Mouse (Mus musculus) T-cell, adult 2 months (primary cell): Measurements from ENCODE around the gene 4931440F15Rik.
"Not testable (repeated sequence)": the region's sequence is repeated elsewhere in the genome, so short reads cannot be mapped to it uniquely, and the experiment has no call there.

ENCODE experiments used
- DNase-seq: peaks from one replicate; pipeline ENCODE4 v3.0.0; 2022; ENCODE audit warnings: low spot score

Gene 4931440F15Rik

DNA sequence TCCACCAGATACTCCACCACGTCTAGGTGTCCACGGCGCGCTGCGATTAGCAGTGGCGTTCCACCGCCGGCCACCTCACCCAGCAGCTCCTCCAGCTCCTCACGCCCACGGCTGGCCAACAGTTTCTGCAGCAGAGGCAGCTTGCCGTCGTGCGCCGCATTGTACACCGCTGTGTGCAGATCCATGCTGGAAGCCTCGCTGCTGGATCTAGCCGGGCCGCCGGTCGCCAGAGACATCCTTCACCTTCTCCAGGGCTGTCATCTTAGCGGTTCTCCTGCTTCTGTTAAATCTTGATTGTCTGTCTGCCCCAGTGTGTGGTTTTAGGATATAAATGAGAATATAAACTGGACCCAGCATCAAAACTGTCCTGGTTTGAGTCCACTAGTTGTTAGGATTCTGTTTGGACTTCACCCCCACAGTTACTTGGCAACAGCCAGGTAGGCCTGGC is at the start of gene 4931440F15Rik:
Gene 4931440F15Rik, minus strand, starts transcription at position 398 of the 448 bp plus-strand sequence.
- not testable (repeated sequence) for DNase-seq

DNA sequence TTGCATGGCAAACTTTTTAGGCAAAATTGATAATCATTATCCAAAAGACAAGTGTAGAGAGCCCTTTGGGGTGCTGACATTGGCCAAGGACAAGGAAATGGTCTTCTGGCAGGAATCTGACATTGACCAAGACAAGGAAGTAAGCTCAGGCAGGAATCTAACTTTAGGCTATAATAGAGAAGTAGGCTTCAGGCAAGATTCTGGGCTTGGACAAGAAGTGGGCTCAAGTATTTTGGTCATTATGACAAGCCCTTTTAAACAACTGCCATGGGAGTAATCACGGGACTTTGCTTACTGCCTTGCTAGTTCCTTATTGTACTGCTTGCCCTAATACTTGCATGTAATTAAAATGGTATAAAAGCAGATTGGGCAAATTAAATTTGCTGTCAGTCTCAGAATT is 49.3 kb upstream of the 4931440F15Rik start:
- DNase-seq: not testable (repeated sequence)

DNA sequence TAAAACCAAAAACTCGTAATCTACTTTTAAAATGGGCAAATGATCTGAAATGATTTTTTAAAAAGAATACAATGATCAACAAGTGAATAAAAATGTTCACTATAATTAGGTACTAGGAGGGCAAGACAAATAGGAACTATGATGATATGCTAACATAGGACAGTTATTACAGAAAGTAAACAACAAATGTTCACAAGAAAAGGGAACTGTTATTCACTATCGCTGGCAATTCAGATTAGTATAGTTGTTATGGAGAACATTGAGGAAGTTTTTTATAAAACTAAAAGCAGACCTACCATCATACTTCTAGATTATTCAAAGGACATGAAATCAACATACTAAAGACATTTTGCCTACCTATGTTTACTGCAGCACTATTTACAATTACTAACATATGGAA is 44.7 kb upstream of the 4931440F15Rik start:
- no peak for DNase-seq

DNA sequence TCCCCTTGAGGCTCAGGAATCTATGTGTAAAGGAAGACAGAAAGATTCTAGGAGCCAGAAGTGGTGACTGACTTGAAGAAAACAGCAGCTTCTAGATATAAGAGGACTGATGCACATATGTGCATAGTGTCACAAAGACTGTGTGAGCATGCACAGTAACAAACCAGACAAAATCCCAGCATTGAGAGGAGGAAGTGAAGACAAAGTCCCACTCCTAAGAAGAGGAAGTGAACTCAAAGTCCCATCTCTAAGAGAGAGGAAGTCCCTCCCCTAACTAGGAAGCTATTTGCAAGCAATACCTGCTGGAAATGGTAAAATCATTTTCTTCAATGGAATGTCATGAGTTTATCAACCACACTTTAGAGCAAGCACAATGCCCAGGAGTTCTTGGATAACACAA is 38.8 kb upstream of the 4931440F15Rik start:
- DNase-seq: no peak

DNA sequence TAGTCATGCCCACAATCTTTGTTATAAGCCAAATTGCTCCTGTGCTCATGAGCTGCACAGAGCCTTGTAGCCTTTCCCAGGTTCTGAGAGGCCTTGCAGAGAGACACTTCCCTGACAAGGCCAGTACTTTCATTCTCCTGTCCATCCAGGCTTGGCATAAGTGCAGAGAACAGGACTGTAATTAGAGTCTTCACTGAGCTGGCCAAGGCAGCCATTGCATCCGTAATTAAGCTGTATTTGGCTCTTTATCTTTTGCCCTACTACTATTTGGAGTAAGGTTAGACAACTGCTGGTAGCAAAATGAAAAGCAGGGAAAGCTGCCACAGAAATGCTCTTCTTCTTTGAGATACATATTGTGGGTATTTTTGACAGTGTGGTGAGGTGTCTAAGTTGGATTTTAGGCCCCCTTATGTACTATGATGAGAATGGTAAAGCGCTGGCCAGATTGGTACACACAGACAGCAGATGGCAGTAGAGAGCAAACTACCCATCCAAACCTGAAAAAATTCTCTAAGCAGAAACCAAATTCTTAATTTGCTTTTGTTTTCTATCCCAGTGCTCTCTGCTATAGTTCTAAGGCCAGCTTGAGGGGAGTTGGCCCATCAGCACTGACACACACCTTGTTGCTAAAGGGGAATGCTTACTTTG is 36.4 kb upstream of the 4931440F15Rik start:
- no peak for DNase-seq

DNA sequence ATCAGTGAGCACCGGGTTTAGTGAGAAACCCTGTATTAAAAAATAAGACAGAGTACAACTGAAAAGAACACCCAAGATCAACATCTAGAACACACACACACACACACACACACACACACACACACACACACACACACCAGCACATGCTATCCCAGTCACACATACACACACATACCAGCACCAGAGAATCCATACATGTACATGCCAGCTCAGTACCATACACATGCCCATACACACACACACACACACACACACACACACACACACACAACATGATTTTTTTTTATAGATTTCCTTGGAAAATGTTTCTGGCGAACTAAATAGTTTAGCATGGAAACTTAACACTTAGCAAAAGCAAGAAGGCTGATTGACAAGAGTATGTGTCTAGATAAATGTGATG is 35.6 kb upstream of the 4931440F15Rik start:
- DNase-seq: no peak

DNA sequence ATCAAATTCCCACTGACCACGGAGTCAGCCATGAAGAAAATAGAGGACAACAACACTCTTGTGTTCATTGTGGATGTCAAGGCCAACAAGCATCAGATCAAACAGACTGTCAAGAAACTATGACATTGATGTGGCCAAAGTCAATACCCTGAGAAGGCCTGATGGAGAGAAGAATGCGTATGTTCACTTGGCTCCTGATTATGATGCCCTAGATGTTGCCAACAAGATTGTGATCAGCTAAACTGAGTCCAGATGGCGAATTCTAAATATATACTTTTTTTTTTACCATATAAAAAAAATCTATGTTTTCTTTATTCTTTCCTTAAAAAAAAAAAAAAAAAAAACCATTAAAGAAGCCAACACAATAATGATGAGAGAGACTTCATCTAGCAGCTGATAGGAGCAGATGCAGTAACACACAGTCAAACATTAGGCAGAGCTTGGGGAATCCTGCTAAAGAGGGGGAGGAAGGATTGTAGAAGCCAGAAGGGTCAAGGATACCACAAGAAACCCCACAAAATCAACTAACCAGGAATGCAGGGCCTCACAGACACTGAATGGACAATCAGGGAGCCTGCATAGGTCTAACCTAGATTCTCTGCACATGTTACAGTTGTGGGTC is 15.2 kb upstream of the 4931440F15Rik start:
- no peak for DNase-seq

DNA sequence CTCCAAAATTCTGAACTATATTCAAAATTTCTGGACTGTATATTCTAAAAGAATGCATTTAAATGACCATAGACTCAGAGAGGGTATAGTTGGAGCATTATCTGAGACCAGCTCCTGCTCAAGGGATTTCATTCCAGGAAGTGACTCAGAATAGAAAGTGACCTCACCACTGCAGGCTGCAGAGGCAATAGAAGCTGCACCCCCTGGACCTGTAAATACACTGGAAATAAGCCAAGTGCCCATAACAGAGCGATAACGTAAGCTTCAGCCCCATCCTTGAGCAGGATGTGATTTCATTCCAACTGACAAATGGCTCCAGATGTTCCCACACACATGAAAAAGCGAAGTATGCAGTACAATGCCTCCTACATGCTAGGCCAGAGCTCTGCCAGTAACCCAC is 14.3 kb upstream of the 4931440F15Rik start:
- DNase-seq: no peak

DNA sequence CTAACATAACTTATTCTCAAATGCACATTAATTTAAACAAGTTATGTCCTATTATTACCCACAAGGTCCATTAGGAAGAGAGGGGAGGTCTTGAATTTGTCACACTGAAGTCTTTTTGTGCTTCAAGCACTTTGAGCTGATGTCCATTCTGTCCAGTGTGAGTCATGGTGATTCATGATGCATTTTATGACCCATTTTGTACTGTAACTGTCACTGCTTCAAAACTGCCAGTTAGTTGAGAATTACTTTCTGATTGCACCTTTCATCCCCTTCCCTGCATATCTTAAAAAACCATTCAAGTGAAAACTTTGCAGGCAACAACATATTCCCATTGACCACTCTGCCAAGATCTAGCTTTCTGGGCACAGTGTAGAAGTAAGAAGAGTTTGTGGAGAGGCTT is 11.6 kb upstream of the 4931440F15Rik start:
- no peak for DNase-seq

DNA sequence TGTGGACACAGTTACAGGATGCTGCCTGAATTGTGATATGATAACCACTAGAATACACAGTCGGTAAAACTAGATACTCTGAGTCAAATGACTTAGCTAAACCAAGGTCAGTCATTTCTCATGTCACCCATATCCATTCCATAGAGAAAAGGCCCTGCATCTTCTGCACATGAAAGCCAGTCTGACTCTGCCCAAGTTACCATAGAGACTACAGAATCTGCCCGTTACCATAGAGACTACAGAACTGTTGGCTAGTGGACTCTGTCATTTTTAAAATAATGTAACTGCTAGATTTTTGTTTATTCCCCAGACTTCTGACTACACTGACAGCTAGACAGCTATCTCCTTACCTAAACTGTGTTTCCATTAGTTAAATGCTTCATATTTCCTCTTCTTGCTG is 2.3 kb upstream of the 4931440F15Rik start:
- DNase-seq: no peak

DNA sequence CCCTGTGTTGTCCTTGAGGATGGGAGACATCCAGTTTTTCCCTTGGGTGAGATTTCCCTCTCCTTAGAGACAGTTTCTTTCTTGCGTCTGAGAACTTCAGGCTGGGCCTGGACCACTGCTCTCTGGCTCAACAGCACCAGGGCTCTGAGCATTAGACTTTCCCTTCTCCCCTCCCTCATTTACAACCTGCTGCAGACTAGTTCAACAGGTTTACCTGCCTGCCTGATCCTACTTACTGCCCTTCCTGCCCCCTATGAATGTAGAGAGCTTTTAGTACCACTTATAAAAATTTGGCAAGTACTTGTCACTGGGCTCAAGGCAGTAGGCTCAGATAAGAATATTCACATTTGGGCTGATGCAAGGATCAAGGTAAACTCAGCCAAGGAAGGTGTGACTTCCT is 533 bp upstream of the 4931440F15Rik start:
- DNase-seq: no peak

DNA sequence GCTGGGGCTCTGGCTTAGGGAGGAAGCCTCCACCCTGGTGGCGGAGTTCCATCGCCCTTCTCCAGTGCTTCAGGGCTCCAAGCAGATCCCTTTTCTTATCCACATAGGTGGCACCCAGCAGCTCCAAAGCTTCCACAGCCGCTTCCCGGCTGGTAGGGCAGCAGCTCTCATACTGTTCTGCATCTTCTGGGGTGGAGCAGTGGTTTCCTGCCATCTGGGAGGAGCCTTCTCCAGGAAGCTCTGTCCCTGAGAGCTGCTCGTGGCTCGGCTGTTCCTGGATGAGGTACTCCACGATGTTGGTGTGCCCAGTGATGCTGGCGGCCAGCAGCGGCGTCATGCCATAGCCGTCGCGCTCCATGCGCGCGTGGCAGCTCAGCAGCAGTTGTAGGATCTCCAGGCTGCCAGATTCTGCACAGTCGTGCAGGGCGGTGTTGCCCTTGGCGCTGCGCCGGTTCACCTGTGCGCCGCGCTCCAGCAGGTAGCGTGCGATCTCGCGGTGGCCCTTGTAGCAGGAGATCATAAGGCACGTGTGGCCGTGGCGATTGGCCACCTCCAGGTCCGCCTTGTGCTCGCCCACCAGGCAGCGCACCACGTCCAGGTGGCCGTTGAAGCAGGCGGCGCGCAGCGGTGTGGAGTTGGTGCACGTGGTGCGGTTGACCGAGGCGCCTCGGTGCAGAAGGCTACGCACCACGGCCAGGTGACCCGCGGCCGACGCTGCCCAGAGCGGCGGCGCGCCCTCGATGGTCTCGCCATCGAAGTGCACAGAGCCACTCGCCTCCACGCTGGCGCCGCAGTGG is 796 bp downstream of the 4931440F15Rik start:
- not testable (repeated sequence) for DNase-seq

DNA sequence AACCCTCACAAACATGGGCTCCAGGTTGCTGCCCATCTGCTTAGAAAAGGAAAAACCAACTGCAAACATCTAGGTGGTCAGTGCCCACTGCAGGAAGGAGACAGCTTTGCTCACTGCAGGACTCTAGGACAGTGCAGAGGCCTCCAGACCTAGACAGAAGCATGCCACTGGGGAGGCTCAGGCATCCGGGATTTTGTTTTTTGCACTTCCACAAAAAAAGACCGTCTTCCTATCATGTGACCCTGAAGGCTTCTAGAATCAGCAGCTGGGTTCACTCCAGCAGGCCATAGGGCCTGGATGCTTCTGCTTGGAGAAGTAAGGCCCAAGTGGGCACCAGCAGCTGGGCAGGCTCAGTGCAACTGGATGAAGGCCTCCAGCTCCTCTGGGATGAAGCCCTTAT is 2.3 kb downstream of the 4931440F15Rik start:
- DNase-seq: no peak

DNA sequence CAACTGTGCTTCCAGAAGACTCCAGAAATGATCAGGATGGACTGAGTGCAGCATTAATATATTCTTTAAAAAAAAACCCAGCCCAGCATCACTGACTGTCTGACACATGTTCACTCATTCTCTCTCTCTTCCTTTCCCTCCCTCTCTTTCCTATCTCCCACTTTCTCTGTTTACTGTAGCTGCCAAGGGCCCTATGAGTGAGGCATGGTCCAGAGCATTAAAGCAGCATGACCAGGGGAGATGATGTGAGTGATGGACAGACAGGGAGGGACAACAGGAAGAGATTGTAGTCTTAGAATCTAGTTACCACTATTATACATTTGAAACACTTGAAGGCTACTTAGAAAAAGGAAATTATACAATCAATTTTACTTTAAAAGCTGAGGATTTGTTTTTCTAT is 9.8 kb downstream of the 4931440F15Rik start:
- DNase-seq: no peak

DNA sequence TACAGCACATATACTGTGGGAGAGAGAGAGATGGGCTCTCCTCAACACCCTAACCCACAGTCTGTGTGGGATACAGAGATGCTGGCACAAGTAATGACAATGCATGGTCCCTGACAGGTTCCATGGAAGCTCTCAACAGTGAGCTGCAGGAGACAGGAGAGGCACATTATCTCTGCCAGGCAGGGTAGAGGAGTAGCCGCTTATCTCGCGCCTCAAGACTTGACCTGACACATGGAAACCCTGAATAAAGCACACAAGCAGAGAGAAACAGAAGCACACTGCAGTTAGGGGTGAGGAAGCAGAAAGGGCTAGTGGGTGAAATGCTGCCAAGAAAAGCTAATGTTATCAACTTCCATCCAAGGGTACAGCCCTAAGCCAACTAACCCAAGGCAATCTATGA is 10.2 kb downstream of the 4931440F15Rik start:
- DNase-seq: no peak

DNA sequence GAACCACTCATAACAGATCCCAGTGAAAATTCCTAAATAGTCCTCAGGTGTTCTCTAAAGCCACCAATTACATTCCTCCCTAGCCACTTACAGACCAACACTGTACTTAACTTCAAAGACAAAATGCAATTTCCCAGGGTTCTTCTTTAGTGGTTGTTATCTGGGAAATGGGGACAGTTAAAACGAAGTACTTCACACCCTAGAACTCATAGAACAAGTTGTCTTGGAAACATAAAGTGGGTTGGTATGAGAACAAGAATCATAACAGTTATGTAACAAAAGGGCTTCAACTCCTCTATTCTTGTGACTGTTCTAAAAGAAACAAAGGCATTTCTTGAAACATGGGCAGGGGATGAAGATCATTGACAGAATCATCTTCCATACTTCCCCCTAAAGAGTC is 12.2 kb downstream of the 4931440F15Rik start:
- no peak for DNase-seq

DNA sequence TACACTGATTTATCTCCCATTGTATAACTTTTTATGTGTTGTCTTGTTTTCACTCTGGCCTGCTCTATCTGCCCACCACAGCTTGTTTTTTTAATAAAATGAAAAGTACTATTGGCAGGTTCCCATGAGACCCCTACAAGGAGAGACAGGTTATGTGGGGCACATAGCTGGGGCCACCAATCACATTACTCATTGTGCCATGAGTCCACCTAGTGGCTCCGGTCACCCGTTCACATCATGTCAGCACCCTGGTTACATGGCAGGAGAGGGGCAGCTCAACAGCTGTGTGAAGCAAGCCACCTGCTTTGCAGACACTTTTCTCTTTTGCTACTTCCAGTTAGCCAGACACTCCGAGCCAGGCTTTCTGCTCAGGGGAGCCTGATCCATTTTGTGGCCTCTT is 13.0 kb downstream of the 4931440F15Rik start:
- no peak for DNase-seq

DNA sequence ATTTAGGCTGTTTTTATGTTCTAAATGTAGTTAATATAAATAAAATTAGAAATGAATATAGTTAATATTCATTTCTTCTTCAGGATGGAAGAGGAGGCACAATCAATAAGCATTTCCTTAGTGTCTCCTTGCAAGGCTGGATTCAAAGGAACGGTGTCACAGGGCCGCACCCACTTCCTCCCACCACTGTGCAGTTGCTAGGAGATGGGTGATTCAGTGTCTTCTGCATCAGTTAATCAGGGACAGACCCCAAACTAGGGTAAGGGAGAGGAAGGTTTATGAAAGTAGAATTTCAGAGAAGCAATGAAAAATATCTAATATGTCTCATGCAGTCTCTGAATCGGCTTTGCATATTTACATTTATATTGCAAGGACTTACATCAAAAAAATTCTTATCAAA is 15.1 kb downstream of the 4931440F15Rik start:
- DNase-seq: no peak

DNA sequence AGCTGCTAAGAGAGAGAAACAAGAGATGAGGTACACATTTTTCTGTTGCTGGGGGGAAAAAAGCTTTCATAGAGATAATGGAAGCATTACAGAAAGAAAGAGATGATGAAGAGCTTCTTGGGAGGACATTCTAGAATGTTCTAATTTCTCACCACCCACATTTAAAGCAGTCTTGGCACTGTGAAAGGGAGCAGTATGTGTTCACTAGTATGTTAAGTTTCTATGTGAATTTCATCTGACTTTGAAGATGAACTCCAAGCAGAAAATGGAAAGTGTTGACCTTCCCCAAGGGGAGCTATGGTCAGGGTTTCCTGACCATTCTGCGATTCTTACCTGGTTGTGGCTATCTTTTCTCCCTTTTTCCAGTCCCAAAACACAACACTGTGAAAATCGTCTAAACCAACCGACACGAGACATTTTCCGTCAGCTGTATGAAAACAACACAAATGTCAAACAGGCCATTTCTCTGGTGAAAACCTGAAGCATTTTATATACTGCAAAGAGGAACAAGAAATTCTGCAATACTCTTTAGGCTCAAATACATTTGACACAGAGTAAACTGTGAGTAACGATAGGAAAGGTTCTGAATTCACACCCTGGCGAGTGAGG is 16.4 kb downstream of the 4931440F15Rik start:
- no peak for DNase-seq

DNA sequence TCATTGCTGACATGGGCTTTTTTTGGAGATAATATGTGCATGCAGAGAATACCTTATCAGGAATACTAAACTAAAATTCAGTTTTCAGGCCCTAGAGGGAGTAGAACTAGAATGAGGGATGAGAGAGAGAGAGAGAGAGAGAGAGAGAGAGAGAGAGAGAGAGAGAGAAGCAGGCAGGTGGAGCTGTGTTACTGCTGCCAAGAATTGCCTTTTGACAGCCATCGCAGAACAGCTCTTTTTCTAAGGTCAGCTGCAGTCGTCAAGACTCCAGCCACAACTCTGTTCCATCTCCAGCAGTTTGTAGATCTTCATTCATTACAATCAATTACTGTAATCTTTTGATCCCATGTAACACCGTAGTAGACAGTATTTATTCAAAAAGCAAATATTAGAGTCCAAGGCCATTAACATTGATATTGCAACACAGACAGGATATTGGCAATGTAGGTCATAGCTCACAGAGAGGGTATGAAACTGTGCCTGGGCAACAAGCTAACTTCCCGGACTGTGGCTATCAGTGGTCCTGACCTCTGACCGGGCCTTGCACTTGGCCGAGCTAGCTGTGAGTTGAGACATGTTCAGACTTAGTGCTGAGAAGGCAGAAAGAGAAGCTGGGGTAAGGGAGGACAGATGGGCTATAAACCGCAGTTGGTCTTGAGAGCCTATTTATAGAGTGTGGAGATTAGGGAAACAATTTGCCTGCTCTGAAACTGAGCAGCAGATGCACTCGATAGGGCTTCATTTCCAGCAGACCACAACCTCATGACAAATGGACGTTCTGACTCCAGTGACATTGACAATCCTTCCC is 17.1 kb downstream of the 4931440F15Rik start:
- no peak for DNase-seq

DNA sequence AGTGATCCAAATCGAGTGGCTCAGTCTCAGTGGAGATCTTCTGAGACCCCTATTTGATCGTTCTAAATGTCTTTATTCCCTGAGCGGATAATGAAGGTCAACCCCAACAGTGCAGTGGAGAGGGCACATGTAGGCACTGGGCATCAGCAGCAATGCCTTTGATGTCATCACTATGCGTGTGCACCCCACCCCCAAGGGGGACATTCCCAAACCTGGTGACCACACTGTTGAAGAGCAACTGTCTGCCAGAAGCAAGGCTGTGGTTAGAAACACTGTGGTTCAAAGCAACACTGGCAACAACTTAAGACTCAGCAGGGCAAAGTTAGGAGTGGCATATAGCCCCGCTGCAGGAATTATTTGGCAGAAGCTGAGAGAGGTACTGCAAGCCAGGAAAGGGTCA is 18.1 kb downstream of the 4931440F15Rik start:
- DNase-seq: no peak
